Comparison of ENCODE assay signal across 17 mouse cellular contexts in the genomic region with DNA sequence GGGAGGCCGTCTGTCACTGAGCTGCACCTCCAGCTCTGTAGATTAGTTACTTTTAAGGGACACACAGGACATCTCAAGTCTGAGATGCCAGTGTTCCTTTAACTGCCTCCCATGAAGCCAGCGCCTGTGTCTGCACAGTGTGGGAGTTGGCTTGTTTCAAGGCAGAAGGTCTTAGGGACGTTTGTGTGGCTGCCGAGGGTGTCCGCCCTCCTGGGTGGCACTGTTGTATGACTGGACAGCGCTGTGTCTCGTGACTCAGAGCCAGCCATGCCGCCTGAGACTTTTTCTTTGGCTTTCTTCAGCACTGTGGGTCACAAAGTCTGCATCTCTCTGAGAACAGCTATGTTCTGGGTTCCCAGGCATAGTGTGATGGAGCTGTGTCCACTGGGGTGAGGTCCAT. TPM values are rescaled to one million over a fixed set of nuclear protein-coding genes. Genes with fewer than 3 reads are reported as not detected.
DNase-seq lines count a peak whose midpoint lies in the region; ATAC-seq lines count a peak whose summit lies in the region.
"Had no signal": no experiment of that assay in that cellular context is flagged by ENCODE, and none has a peak within 500 bp of the region (broad histone marks: within the 10 kb centered on the region; RNA-seq: fewer than 3 reads in every experiment).

No protein-coding gene starts in this region.

- peaks cover 15 to 41% of the 10 kb centered on the region in 2 experiments for H3K4me1 ChIP-seq in heart, embryonic 14.5 days (ENCODE audit: control insufficient read depth in 2 of 2, insufficient read depth in 2 of 2, low read length in 2 of 2)
- H3K4me1 ChIP-seq in megakaryocyte, embryonic 14.5 days = peaks cover 52% of the 10 kb centered on the region
- H3K4me1 ChIP-seq: embryonic facial prominence, embryonic 10.5 days had no signal

- H3K9me3 ChIP-seq in heart, embryonic 14.5 days (ENCODE audit: control insufficient read depth, low read length) = no peaks in the 10 kb centered on the region
- H3K9me3 ChIP-seq in megakaryocyte, embryonic 14.5 days = no peaks in the 10 kb centered on the region
- H3K9me3 ChIP-seq: embryonic facial prominence, embryonic 10.5 days had no signal

- no peak overlapping the region for H3K9ac ChIP-seq in heart, embryonic 14.5 days (ENCODE audit: low read length)

- no peak overlapping the region for H3K4me3 ChIP-seq in heart, embryonic 14.5 days (ENCODE audit: control insufficient read depth in 1 of 2, insufficient read depth in 1 of 2, low read depth in 1 of 2, low read length in 2 of 2)
- H3K4me3 ChIP-seq in megakaryocyte, embryonic 14.5 days (replicated peaks) = peak overlapping the region; percentile 35
- H3K4me3 ChIP-seq: embryonic facial prominence, embryonic 10.5 days had no signal

- H3K4me2 ChIP-seq in heart, embryonic 14.5 days (ENCODE audit: low read length) = no peak overlapping the region

- 0 out of 2 replicates have a peak, but pooled peaks have one; percentile 18 for ATAC-seq in heart, embryonic 14.5 days (ENCODE audit: insufficient number of reproducible peaks, insufficient read depth, low FRiP score, low read depth)
- ATAC-seq in megakaryocyte, adult 5-6 weeks (ENCODE audit: poor library complexity, severe bottlenecking) = no peak

- 0 out of 4 replicates have a peak overlapping the region, but pooled peaks of 1 of the 2 experiments have one; percentile 72 for H3K27ac ChIP-seq in heart, embryonic 14.5 days (replicated peaks in 1 of 2; ENCODE audit: control insufficient read depth in 1 of 2, insufficient read depth in 1 of 2, low read depth in 2 of 2, low read length in 2 of 2)
- H3K27ac ChIP-seq: embryonic facial prominence, embryonic 10.5 days had no signal

- DNase-seq in adrenal gland, postnatal 14 days = peak; percentile 42
- DNase-seq in adrenal gland, adult 18-20 months (ENCODE audit: low spot score in 2 of 2) = no peak
- no peak for DNase-seq in heart, postnatal 4 days
- peak; percentile 59 for DNase-seq in testis, postnatal 10 days (ENCODE audit: low spot score)
- DNase-seq in spleen, postnatal 36 days (ENCODE audit: low spot score in 2 of 2) = no peak
- DNase-seq: gastrocnemius, postnatal 36 days; right cerebral cortex, postnatal 25 days had no signal

- no peaks in the 10 kb centered on the region for H3K27me3 ChIP-seq in heart, embryonic 14.5 days (ENCODE audit: control insufficient read depth, insufficient read depth, low read length)
- H3K27me3 ChIP-seq in megakaryocyte, embryonic 14.5 days (replicated peaks) = no peaks in the 10 kb centered on the region

- H3K36me3 ChIP-seq in heart, embryonic 14.5 days (ENCODE audit: control insufficient read depth, insufficient read depth, low read length) = peaks cover 73% of the 10 kb centered on the region
- peaks cover 85% of the 10 kb centered on the region for H3K36me3 ChIP-seq in megakaryocyte, embryonic 14.5 days (replicated peaks; ENCODE audit: low read length)

- 71% methylated on average over 8 of the region's 8 CpGs for WGBS in heart, embryonic 14.5 days

RNA-seq across cellular contexts. Expression of a gene that starts 43.1 kb away (rescaled TPM):
- not detected in 2 replicates for total RNA-seq in adrenal gland, postnatal 14 days (2021)
- total RNA-seq in adrenal gland, adult 18-20 months (2021) = under 1 TPM in 1 of 2 experiments, not detected in 1; 0.70 TPM
- 1.1 TPM in 1 of 2 replicates, not detected in the other for polyA plus RNA-seq in heart, embryonic 14.5 days (2014; fragmentation: Nextera tagmentation; extraction: Ambion mirVana)
- not detected for total RNA-seq in heart, postnatal 4 days (2021)
- not detected in 2 replicates for polyA plus RNA-seq in megakaryocyte, embryonic 14.5 days (2012; ENCODE audit: insufficient read depth, low replicate concordance)
- total RNA-seq in megakaryocyte, adult 5-6 weeks (2015) = not detected in 2 replicates
- not detected in 2 replicates for total RNA-seq in megakaryocyte, adult 5-6 weeks (2017)
- total RNA-seq: gastrocnemius, postnatal 36 days; megakaryocyte-erythroid progenitor cell, adult 5-6 weeks; neutrophil, adult 5-6 weeks had no signal
- polyA plus RNA-seq: embryonic facial prominence, embryonic 10.5 days; intestine, embryonic 14.5 days; limb, embryonic 11.5 days; liver, embryonic 16.5 days; stomach, embryonic 14.5 days had no signal

Comparison
In these comparisons a context has a peak if more than half of its experiments do, and no peak if none do; other contexts are left out.
1. DNase-seq: peak in adrenal gland, postnatal 14 days (single experiment) and testis, postnatal 10 days (single experiment); none in adrenal gland, adult 18-20 months (0 of 2), heart, postnatal 4 days (single experiment) and spleen, postnatal 36 days (0 of 2).